Mouse (Mus musculus) heart, embryonic 10.5 days (tissue): ENCODE results near the gene Zfp618. TPM values are rescaled to one million over a fixed set of nuclear protein-coding genes. Genes with fewer than 3 reads are reported as not detected.
A peak's percentile ranks its signal among the peaks of the same experiment; 100 is the strongest.

Experiments used
- DNase-seq: peaks from one replicate; pipeline ENCODE4 v3.0.0-alpha.2; 2017; ENCODE audit warnings: low spot score
- H3K27ac ChIP-seq: fragments of 300-500 bp; sonication (generic); 2 replicates; pipeline ENCODE4 v1.5.1; 2016; ENCODE audit warnings: mild to moderate bottlenecking
- H3K27me3 ChIP-seq: fragments of 300-500 bp; sonication (generic); 2 replicates; pipeline ENCODE4 v1.6.1; 2016; ENCODE audit warnings: mild to moderate bottlenecking; ENCODE audit not compliant: poor library complexity, insufficient read depth, severe bottlenecking
- H3K36me3 ChIP-seq: fragments of 300-500 bp; sonication (generic); 2 replicates; pipeline ENCODE4 v1.6.1; 2016; ENCODE audit warnings: mild to moderate bottlenecking, moderate library complexity
- H3K4me1 ChIP-seq: fragments of 300-500 bp; sonication (generic); 2 replicates; pipeline ENCODE4 v1.6.1; 2016; ENCODE audit warnings: mild to moderate bottlenecking
- H3K4me3 ChIP-seq: fragments of 300-500 bp; sonication (generic); 2 replicates; pipeline ENCODE4 v1.5.1; 2016; ENCODE audit warnings: mild to moderate bottlenecking, moderate library complexity
- H3K9me3 ChIP-seq: fragments of 300-500 bp; sonication (generic); 2 replicates; pipeline ENCODE4 v1.6.1; 2016; ENCODE audit warnings: mild to moderate bottlenecking, moderate library complexity
- WGBS: fragments of 180-500 bp; shearing (Covaris S2); methylation state at CpG from one replicate; pipeline ENCODE4 v1.1.7; 2016; 5-methylcytosine and 5-hydroxymethylcytosine counted together
- polyA plus RNA-seq: library from polyadenylated mRNA; unstranded; fragments of >200 nt; fragmentation: Nextera tagmentation; extraction: Ambion mirVana; gene quantifications from 2 replicates; pipeline ENCODE4 v1.2.1, GENCODE M21; 2016

Zfp618 gene
- polyA plus RNA-seq, 1 experiment from 2014 or later: 18.1 TPM

DNA sequence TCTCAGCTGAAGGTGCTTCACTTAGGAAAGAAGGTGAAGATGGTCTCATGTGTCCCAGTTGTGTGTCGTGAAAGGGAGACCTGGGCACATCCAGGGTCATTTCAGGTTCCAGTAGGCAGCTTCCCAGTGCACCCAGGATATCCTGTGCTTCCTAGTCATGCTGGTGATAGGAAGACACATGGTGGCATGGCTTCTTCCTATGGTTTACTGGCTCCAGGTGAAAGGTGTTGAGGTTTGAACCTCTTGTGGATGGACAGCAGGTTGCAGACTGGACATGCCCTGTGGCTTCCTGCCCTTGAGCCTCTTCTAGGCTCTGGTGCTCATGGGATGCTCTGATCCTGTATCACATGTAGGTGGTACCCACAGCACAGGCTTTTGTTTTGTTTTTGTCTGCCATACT lies 37.0 kb downstream of the Zfp618 start:
- WGBS: 83% methylated on average over 1 of the region's 1 CpGs
- DNase-seq: peak; percentile 59
- Histone ChIP-seq H3K4me1 (peaks cover 61% of the 10 kb centered on the region), H3K4me3 (no peak overlapping the region), H3K36me3 (no peaks in the 10 kb centered on the region), H3K9me3 (no peaks in the 10 kb centered on the region), H3K27ac (no peak overlapping the region), H3K27me3 (no peaks in the 10 kb centered on the region)

DNA sequence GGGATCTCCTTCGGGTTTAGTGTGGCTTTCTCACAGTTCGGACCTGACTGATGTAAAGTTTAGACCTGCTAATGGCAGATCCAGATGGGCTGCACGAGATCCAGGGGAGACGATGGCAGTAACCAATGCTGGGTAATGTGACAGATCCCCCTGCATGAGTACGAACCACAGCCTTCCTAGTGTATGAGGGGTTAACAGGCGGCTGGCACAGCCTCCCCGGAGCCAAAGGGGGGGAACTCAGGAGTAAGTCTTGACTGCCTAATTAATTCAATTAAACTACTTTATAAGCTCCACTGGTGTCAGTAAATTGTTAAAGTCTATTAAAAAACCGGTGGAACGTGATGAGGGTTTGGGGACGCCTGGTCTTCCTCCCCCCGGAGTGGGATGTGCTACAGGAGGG lies 39.1 kb downstream of the Zfp618 start:
- no peak for DNase-seq
- Histone ChIP-seq H3K4me1 (peaks cover 39% of the 10 kb centered on the region), H3K9me3 (no peaks in the 10 kb centered on the region), H3K27ac (no peak overlapping the region), H3K36me3 (no peaks in the 10 kb centered on the region), H3K4me3 (no peak overlapping the region), H3K27me3 (no peaks in the 10 kb centered on the region)
- 89% methylated on average over 11 of the region's 11 CpGs for WGBS

GRCm38 (mm10) chr4:63005446-63006185 lies 40.2 kb downstream of the Zfp618 start:
- Histone ChIP-seq H3K4me1 (peaks cover 29% of the 10 kb centered on the region), H3K36me3 (no peaks in the 10 kb centered on the region), H3K27me3 (no peaks in the 10 kb centered on the region), H3K9me3 (no peaks in the 10 kb centered on the region), H3K4me3 (no peak overlapping the region), H3K27ac (peak overlapping the region; percentile 76)
- peak; percentile 57 for DNase-seq
- 66% methylated on average over 10 of the region's 10 CpGs for WGBS

GRCm38 (mm10) chr4:63006198-63007155 lies 41.1 kb downstream of the Zfp618 start:
- Histone ChIP-seq H3K4me3 (no peak overlapping the region), H3K36me3 (no peaks in the 10 kb centered on the region), H3K4me1 (peaks cover 23% of the 10 kb centered on the region), H3K27me3 (no peaks in the 10 kb centered on the region), H3K27ac (peak overlapping the region; percentile 76), H3K9me3 (no peaks in the 10 kb centered on the region)
- 76% methylated on average over 7 of the region's 7 CpGs for WGBS
- DNase-seq: peak; percentile 54

DNA sequence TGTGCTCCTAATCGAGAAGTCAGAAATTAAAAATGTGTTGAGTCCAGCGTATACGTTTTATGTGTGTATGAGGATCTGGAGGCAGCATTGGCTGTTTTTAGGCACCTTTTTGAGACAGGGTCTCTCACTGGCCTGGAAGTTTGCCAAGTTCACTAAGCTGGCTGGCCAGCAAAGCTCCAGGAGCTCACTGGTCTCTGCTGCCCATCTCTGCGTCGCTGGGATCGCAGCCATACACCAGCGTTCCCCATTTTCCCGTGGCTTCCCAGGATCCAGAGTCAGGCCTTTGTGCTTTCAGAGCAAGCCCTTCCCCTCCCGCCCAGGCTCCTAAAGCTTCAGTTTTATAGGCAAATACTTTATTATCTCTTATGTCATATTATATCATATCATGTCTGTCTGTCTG lies 42.8 kb downstream of the Zfp618 start:
- Histone ChIP-seq H3K27me3 (no peaks in the 10 kb centered on the region), H3K9me3 (no peaks in the 10 kb centered on the region), H3K4me3 (no peak overlapping the region), H3K36me3 (no peaks in the 10 kb centered on the region), H3K27ac (no peak overlapping the region), H3K4me1 (peaks cover 23% of the 10 kb centered on the region)
- 90% methylated on average over 9 of the region's 9 CpGs for WGBS
- DNase-seq: peak; percentile 73

DNA sequence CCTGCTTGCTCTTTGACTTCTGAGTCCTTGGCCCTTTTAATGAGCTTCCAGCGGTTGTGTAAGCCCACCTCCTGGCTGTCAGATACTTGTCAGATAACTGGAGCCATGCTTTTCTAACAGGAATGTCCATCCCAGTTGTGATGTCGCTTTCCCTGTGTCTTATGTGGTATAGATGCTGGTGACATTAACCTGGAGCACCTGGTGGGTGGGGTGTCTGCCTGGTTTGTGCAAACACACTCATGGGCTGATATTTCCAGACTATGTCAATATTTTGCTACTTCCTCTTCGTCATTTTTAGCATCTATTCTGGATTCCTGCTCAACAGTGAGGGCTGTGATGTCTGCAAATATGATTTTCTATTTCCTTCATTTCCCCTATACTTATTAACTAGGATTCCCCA lies 43.4 kb downstream of the Zfp618 start:
- no peaks in the 10 kb centered on the region for H3K27me3 ChIP-seq
- no peaks in the 10 kb centered on the region for H3K9me3 ChIP-seq
- no peak overlapping the region for H3K27ac ChIP-seq
- 81% methylated on average over 3 of the region's 3 CpGs for WGBS
- H3K4me3 ChIP-seq: no peak overlapping the region
- H3K4me1 ChIP-seq: peaks cover 23% of the 10 kb centered on the region
- no peaks in the 10 kb centered on the region for H3K36me3 ChIP-seq
- no peak for DNase-seq

GRCm38 (mm10) chr4:63009821-63010220 lies 44.4 kb downstream of the Zfp618 start:
- Histone ChIP-seq H3K27ac (no peak overlapping the region), H3K4me1 (peaks cover 23% of the 10 kb centered on the region), H3K36me3 (no peaks in the 10 kb centered on the region), H3K27me3 (no peaks in the 10 kb centered on the region), H3K4me3 (no peak overlapping the region), H3K9me3 (no peaks in the 10 kb centered on the region)
- WGBS: 65% methylated on average over 1 of the region's 1 CpGs
- DNase-seq: peak; percentile 54

GRCm38 (mm10) chr4:63010226-63010625 lies 44.9 kb downstream of the Zfp618 start:
- H3K27me3 ChIP-seq: no peaks in the 10 kb centered on the region
- WGBS: 81% methylated on average over 4 of the region's 4 CpGs
- peaks cover 20% of the 10 kb centered on the region for H3K4me1 ChIP-seq
- no peaks in the 10 kb centered on the region for H3K36me3 ChIP-seq
- H3K27ac ChIP-seq: no peak overlapping the region
- no peaks in the 10 kb centered on the region for H3K9me3 ChIP-seq
- peak; percentile 63 for DNase-seq
- H3K4me3 ChIP-seq: no peak overlapping the region

DNA sequence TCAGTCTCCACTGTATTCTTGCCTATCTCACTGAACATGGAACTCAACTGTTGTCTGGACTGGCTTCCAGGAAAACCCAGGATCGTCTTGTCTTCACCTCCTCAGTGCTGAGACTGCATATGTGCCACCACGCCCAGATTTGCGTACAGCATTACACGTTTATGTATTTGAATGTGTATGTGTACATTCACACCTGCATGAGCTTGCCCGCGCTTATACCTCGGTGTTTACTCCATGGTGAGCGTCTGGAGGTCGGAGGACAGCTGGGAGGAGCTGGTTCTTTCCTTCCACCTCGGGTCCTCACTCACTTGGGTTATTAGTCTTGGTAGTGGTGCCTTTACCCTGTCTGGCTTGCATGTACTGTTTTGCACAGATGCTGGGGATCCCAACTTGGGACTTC lies 53.2 kb downstream of the Zfp618 start:
- no peaks in the 10 kb centered on the region for H3K9me3 ChIP-seq
- WGBS: 90% methylated on average over 10 of the region's 10 CpGs
- peak; percentile 61 for DNase-seq
- no peaks in the 10 kb centered on the region for H3K27me3 ChIP-seq
- H3K4me3 ChIP-seq: no peak overlapping the region
- H3K36me3 ChIP-seq: peaks cover 6% of the 10 kb centered on the region; the same call in 1 of the 2 replicates
- peaks cover 6% of the 10 kb centered on the region; the same call in 1 of the 2 replicates for H3K4me1 ChIP-seq
- H3K27ac ChIP-seq: no peak overlapping the region

DNA sequence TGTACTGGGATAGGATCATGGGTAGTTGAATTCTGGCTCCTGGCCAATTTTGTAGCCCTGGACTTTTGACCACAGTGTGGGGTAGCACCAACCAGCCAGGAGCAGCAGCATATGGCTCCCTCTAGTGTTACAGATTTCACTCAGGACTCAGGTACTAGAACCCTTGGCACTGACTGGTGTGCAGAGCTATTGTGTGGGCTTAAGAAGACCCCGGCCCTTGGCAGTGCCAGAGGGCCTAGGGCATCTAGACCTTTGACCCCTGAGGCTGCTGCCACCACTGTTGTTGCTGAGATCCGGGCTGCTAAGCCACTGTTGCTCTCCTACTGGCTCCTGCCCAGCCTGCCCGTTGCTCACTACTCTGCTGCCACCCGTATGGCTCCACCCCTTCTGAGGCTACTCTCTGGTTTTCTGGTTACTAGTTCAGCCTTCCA lies 54.1 kb downstream of the Zfp618 start:
- Histone ChIP-seq H3K27ac (no peak overlapping the region), H3K4me1 (peaks cover 6% of the 10 kb centered on the region; the same call in 1 of the 2 replicates), H3K27me3 (no peaks in the 10 kb centered on the region), H3K36me3 (peaks cover 6% of the 10 kb centered on the region; the same call in 1 of the 2 replicates), H3K4me3 (no peak overlapping the region), H3K9me3 (no peaks in the 10 kb centered on the region)
- 85% methylated on average over 4 of the region's 4 CpGs for WGBS
- peak; percentile 56 for DNase-seq

- Histone ChIP-seq H3K36me3 (peaks cover 6% of the 10 kb centered on the region; the same call in 1 of the 2 replicates), H3K27ac (no peak overlapping the region), H3K9me3 (no peaks in the 10 kb centered on the region), H3K4me1 (peaks cover 9% of the 10 kb centered on the region; the same call in 1 of the 2 replicates), H3K27me3 (no peaks in the 10 kb centered on the region), H3K4me3 (no peak overlapping the region)
- peak; percentile 56 for DNase-seq
- WGBS: 55% methylated on average over 6 of the region's 6 CpGs
These were observed 55.8 kb downstream of the Zfp618 start for GRCm38 (mm10) chr4:63021034-63021700.

DNA sequence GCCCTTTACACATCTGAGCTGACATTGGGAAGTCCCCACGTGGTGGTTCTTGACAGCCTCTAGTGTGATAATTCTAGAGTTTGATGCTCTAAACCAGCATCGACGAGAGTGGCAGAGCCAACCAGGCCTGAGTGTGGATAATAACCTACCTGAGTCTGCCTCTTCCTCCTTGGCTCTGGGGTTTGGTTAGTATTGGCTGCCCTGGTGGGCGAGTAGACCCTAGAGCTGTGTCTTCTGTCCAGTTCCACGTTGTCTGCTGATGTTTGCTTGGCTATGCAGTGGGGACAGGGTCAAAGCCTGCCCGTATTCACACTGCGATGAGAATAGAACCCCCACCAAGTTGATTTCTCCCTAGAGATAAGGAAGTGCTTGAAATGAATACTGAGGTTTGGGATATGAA lies 58.1 kb downstream of the Zfp618 start:
- H3K9me3 ChIP-seq: no peaks in the 10 kb centered on the region
- no peak overlapping the region for H3K4me3 ChIP-seq
- no peaks in the 10 kb centered on the region for H3K27me3 ChIP-seq
- peak; percentile 58 for DNase-seq
- H3K27ac ChIP-seq: no peak overlapping the region
- H3K36me3 ChIP-seq: peaks cover 6% of the 10 kb centered on the region; the same call in 1 of the 2 replicates
- H3K4me1 ChIP-seq: peaks cover 14% of the 10 kb centered on the region; the same call in 1 of the 2 replicates
- 81% methylated on average over 7 of the region's 7 CpGs for WGBS
